Mouse (Mus musculus): ENCODE results near the gene Mipep.

DNA sequence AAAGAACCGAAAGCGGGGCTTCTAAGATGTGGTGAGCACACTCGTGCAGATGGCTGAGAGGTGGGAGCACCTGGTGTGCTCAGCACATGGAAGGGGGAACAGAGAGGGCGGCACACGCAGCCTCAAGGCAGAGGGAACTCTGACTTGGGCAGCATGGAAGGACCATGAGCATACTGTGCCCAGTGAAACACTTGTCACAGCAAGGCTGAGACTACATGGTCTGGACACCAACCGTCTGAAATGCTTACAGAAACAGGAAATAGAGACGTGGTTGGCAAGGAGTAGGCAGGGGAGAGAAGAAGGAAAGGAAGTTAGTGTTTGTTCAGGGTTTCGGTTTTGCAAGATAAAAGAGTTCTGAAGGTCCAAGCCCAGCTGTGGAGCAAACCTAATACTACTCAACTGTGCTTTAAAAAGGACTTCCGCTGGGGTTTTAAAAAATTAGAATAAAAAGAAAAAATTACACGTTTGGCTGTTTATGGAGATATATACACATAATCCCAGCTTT lies 45.9 kb upstream of the Mipep start:
- no peak for TF ChIP-seq TAL1 (IDR thresholded peaks at IDR 0.05; ENCODE audit: low read length)
- no peak for TF ChIP-seq GATA1 (IDR thresholded peaks at IDR 0.05; ENCODE audit: low read length)
